Mouse (Mus musculus): ENCODE results near the gene Arid1b. TPM values are rescaled to one million over a fixed set of nuclear protein-coding genes. Genes with fewer than 3 reads are reported as not detected.

Arid1b gene
- polyA plus RNA-seq, 1 experiment = 9.1 TPM

DNA sequence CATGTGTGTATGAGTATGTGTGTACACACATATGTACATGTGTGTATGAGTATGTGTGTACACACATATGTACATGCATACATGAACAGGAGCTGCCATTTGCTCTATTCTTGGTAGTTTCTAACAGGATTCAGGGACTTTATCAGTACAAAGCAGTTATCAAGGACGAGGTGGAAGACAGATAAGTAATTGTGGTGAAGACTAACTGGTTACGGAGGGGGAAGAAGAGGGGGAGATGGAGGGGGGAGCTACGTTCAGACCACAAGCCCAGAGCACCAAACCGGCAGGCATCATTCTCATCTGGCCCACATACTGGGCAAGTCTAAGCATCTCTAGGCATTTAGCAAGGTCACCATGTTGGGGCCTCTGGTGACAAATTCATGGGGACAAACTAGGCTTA is 230.8 kb downstream of the Arid1b start:
- no peak overlapping the region for H3K4me3 ChIP-seq (ENCODE audit: insufficient read depth, poor library complexity, severe bottlenecking)
- TF ChIP-seq FOSL1 (IDR thresholded peaks at IDR 0.05; ENCODE audit: insufficient read depth, low read length, poor library complexity, severe bottlenecking) (no peak), CEBPB (IDR thresholded peaks at IDR 0.05; ENCODE audit: low read depth) (no peak), USF1 (IDR thresholded peaks at IDR 0.05; ENCODE audit: low read depth) (no peak), CTCF (IDR thresholded peaks at IDR 0.05; ENCODE audit: control insufficient read depth, insufficient read depth, insufficient read length) (no peak), MYOG (IDR thresholded peaks at IDR 0.05; ENCODE audit: control insufficient read depth, extremely low read depth, insufficient read length) (no peak), MYOD1 (IDR thresholded peaks at IDR 0.05; ENCODE audit: control insufficient read depth, insufficient read length, low read depth) (no peak), MAX (IDR thresholded peaks at IDR 0.05) (no peak)
- no peaks in the 10 kb centered on the region for H3K36me3 ChIP-seq (ENCODE audit: control insufficient read depth, insufficient read depth)
- no peak overlapping the region for H3ac ChIP-seq (ENCODE audit: control insufficient read depth, insufficient read length, low read depth)
- H3K27me3 ChIP-seq (ENCODE audit: control insufficient read depth, insufficient read depth, insufficient read length) = no peaks in the 10 kb centered on the region
- peaks cover 3% of the 10 kb centered on the region for H3K79me3 ChIP-seq (ENCODE audit: low read depth)
- peaks cover 2% of the 10 kb centered on the region for H3K79me2 ChIP-seq (ENCODE audit: control insufficient read depth, insufficient read depth)

DNA sequence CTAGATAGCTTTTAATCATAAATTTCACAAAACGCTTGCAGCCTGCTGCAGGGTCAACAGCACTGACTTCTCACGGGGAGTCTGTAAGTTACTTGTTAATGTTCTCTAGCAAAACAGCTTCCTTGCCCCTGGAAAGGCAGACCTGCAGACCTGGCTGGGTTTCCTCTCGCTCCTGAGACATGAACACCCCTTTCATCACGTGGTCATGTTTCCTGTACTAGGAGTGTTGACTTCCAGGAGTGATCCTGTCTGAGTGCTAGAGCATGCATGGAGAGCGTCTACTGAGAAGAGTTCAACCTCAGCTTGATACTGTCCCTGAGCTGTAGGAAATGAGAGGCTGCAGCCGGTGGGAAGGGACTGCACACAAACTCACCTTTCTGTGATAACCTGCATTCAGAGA is 233.0 kb downstream of the Arid1b start:
- TF ChIP-seq MYOD1 (IDR thresholded peaks at IDR 0.05; ENCODE audit: control insufficient read depth, insufficient read length, low read depth) (no peak), MAX (IDR thresholded peaks at IDR 0.05) (no peak), MYOG (IDR thresholded peaks at IDR 0.05; ENCODE audit: control insufficient read depth, extremely low read depth, insufficient read length) (no peak), CEBPB (IDR thresholded peaks at IDR 0.05; ENCODE audit: low read depth) (no peak), USF1 (IDR thresholded peaks at IDR 0.05; ENCODE audit: low read depth) (no peak), FOSL1 (IDR thresholded peaks at IDR 0.05; ENCODE audit: insufficient read depth, low read length, poor library complexity, severe bottlenecking) (no peak), CTCF (IDR thresholded peaks at IDR 0.05; ENCODE audit: control insufficient read depth, insufficient read depth, insufficient read length) (no peak)
- peaks cover 4% of the 10 kb centered on the region for H3K79me3 ChIP-seq (ENCODE audit: low read depth)

GRCm38 (mm10) chr17:5227950-5228615 is 234.0 kb downstream of the Arid1b start:
- Histone ChIP-seq H3K79me3 (ENCODE audit: low read depth) (peaks cover 4% of the 10 kb centered on the region), H3K79me2 (ENCODE audit: control insufficient read depth, insufficient read depth) (peaks cover 13% of the 10 kb centered on the region), H3ac (ENCODE audit: control insufficient read depth, insufficient read length, low read depth) (no peak overlapping the region), H3K36me3 (ENCODE audit: control insufficient read depth, insufficient read depth) (no peaks in the 10 kb centered on the region), H3K27me3 (ENCODE audit: control insufficient read depth, insufficient read depth, insufficient read length) (no peaks in the 10 kb centered on the region), H3K4me3 (ENCODE audit: insufficient read depth, poor library complexity, severe bottlenecking) (no peak overlapping the region)
- TF ChIP-seq CEBPB (IDR thresholded peaks at IDR 0.05; ENCODE audit: low read depth) = no peak
- TF ChIP-seq MYOD1 (IDR thresholded peaks at IDR 0.05; ENCODE audit: control insufficient read depth, insufficient read length, low read depth) = no peak
- no peak for TF ChIP-seq MYOG (IDR thresholded peaks at IDR 0.05; ENCODE audit: control insufficient read depth, extremely low read depth, insufficient read length)
- no peak for TF ChIP-seq FOSL1 (IDR thresholded peaks at IDR 0.05; ENCODE audit: insufficient read depth, low read length, poor library complexity, severe bottlenecking)
- no peak for TF ChIP-seq CTCF (IDR thresholded peaks at IDR 0.05; ENCODE audit: control insufficient read depth, insufficient read depth, insufficient read length)
- no peak for TF ChIP-seq USF1 (IDR thresholded peaks at IDR 0.05; ENCODE audit: low read depth)
- TF ChIP-seq MAX (IDR thresholded peaks at IDR 0.05) = no peak

More for the DNA sequence above, 233.0 kb downstream of the Arid1b start:
- peaks cover 11% of the 10 kb centered on the region for H3K79me2 ChIP-seq (ENCODE audit: control insufficient read depth, insufficient read depth)
- no peak overlapping the region for H3K4me3 ChIP-seq (ENCODE audit: insufficient read depth, poor library complexity, severe bottlenecking)
- H3K36me3 ChIP-seq (ENCODE audit: control insufficient read depth, insufficient read depth) = no peaks in the 10 kb centered on the region
- H3ac ChIP-seq (ENCODE audit: control insufficient read depth, insufficient read length, low read depth) = no peak overlapping the region
- no peaks in the 10 kb centered on the region for H3K27me3 ChIP-seq (ENCODE audit: control insufficient read depth, insufficient read depth, insufficient read length)

DNA sequence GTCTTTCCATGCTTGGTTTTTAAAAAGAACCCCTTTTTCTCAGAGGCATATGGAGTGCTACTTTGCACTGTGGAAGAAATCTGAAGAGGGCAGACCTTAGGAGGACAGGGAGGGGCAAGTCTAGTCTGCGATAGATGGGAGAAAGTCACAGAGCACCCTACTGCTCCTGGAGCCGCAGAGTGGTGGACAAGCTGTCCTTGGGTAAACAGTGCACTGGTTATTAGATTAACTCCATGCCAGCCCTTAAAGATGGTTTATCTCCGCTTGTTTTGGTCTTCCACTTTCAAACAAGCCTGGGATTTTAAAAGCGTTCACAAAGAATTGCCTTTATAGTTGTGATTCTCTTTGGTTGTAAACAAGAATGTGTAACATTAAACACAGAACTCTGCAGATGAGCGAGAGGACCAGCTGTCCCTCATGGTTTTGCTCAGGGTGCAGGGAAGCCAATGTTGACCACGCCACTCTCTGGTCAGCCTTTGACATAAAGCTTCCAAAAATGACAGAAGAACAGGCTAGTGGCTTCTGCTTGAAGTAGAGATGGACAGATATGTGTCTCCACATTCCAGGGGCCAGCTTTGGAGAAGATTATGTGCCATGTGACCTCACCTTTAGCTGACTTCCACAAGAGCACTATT is 234.6 kb downstream of the Arid1b start:
- Histone ChIP-seq H3K36me3 (ENCODE audit: control insufficient read depth, insufficient read depth) (no peaks in the 10 kb centered on the region), H3K79me2 (ENCODE audit: control insufficient read depth, insufficient read depth) (peaks cover 14% of the 10 kb centered on the region), H3K4me3 (ENCODE audit: insufficient read depth, poor library complexity, severe bottlenecking) (no peak overlapping the region), H3K27me3 (ENCODE audit: control insufficient read depth, insufficient read depth, insufficient read length) (no peaks in the 10 kb centered on the region), H3ac (ENCODE audit: control insufficient read depth, insufficient read length, low read depth) (no peak overlapping the region), H3K79me3 (ENCODE audit: low read depth) (peaks cover 4% of the 10 kb centered on the region)
- TF ChIP-seq MYOD1 (IDR thresholded peaks at IDR 0.05; ENCODE audit: control insufficient read depth, insufficient read length, low read depth) (no peak), FOSL1 (IDR thresholded peaks at IDR 0.05; ENCODE audit: insufficient read depth, low read length, poor library complexity, severe bottlenecking) (no peak), MAX (IDR thresholded peaks at IDR 0.05) (no peak), CEBPB (IDR thresholded peaks at IDR 0.05; ENCODE audit: low read depth) (no peak)

GRCm38 (mm10) chr17:5230063-5230462 is 235.9 kb downstream of the Arid1b start:
- Histone ChIP-seq H3K79me3 (ENCODE audit: low read depth) (peaks cover 4% of the 10 kb centered on the region), H3K4me3 (ENCODE audit: insufficient read depth, poor library complexity, severe bottlenecking) (no peak overlapping the region), H3K36me3 (ENCODE audit: control insufficient read depth, insufficient read depth) (no peaks in the 10 kb centered on the region), H3K27me3 (ENCODE audit: control insufficient read depth, insufficient read depth, insufficient read length) (no peaks in the 10 kb centered on the region), H3K79me2 (ENCODE audit: control insufficient read depth, insufficient read depth) (peaks cover 22% of the 10 kb centered on the region), H3ac (ENCODE audit: control insufficient read depth, insufficient read length, low read depth) (no peak overlapping the region)
- TF ChIP-seq MYOG (IDR thresholded peaks at IDR 0.05; ENCODE audit: control insufficient read depth, extremely low read depth, insufficient read length) (no peak), CTCF (IDR thresholded peaks at IDR 0.05; ENCODE audit: control insufficient read depth, insufficient read depth, insufficient read length) (no peak), USF1 (IDR thresholded peaks at IDR 0.05; ENCODE audit: low read depth) (no peak), MAX (IDR thresholded peaks at IDR 0.05) (no peak), CEBPB (IDR thresholded peaks at IDR 0.05; ENCODE audit: low read depth) (no peak), FOSL1 (IDR thresholded peaks at IDR 0.05; ENCODE audit: insufficient read depth, low read length, poor library complexity, severe bottlenecking) (no peak)
